Mouse (Mus musculus): ENCODE results near the gene Snx5. TPM values are rescaled to one million over a fixed set of nuclear protein-coding genes. Genes with fewer than 3 reads are reported as not detected.

Snx5 gene
- total and polyA plus RNA-seq, 2 experiments: 17.2 to 60.3 TPM

DNA sequence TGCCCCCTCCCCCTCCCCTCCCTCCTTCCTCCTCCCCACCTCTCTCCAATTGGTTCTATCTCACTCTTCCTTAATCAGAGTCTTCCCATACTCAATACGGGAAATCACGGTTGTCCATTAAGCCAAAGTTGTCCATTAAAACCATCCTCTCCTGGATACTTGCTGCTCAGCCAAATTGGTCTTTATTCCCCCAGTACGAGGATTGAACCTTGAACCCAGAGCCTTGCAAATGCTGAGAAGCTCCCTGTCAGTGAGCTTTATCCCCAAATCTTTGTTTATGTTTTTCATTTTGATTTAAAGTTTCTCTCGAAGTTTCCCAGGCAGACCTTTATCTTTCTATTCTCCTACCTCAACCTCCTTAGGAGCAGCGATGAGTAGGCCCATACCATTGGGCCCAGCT lies 67.7 kb downstream of the Snx5 start:
- Histone ChIP-seq H3K4me1 (ENCODE audit: control insufficient read depth, insufficient read depth, low read length) (peaks cover 8% of the 10 kb centered on the region), H3K79me2 (ENCODE audit: control insufficient read depth, insufficient read depth, low read length) (no peaks in the 10 kb centered on the region), H3K9ac (ENCODE audit: low read depth, low read length) (no peak overlapping the region), H3K27ac (replicated peaks; ENCODE audit: insufficient read depth, low read depth, low read length) (no peak overlapping the region), H3K27me3 (ENCODE audit: control insufficient read depth, insufficient read depth, low read length) (no peaks in the 10 kb centered on the region), H3K36me3 (ENCODE audit: control insufficient read depth, insufficient read depth, low read length) (no peaks in the 10 kb centered on the region), H3K4me3 (ENCODE audit: insufficient read depth, low read depth, low read length) (no peak overlapping the region)
- TF ChIP-seq POLR2A (IDR thresholded peaks at IDR 0.05; ENCODE audit: extremely low read depth, insufficient read depth, low read length): no peak
- no peak for TF ChIP-seq CTCF (IDR thresholded peaks at IDR 0.05; ENCODE audit: low read depth, low read length)
- WGBS: 87% methylated on average over 5 of the region's 5 CpGs
- DNase-seq (ENCODE audit: extremely low read depth, low read depth, low spot score): no peak

DNA sequence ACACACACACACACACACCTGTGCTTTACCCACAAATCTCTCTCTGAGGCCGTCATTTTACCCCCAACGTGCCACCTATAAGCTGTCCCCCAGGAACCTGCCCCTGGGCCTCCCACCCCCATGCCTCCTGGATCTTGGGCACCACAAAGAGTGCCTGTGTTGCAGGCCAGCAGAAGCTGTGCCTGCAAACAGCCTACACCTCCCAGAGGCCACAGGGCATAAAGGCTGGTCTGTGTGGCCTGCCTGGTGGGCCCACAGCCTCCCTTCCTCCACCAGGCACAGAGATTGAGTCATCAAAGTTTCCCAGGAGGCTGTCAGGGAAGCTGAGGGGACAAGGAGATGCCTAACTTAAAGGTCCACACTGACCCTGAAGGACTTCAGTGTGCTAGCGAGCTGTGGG lies 68.1 kb downstream of the Snx5 start:
- Histone ChIP-seq H3K79me2 (ENCODE audit: control insufficient read depth, insufficient read depth, low read length) (no peaks in the 10 kb centered on the region), H3K9ac (ENCODE audit: low read depth, low read length) (no peak overlapping the region), H3K4me1 (ENCODE audit: control insufficient read depth, insufficient read depth, low read length) (peaks cover 10% of the 10 kb centered on the region), H3K4me3 (ENCODE audit: insufficient read depth, low read depth, low read length) (no peak overlapping the region), H3K27me3 (ENCODE audit: control insufficient read depth, insufficient read depth, low read length) (no peaks in the 10 kb centered on the region), H3K27ac (replicated peaks; ENCODE audit: insufficient read depth, low read depth, low read length) (no peak overlapping the region), H3K36me3 (ENCODE audit: control insufficient read depth, insufficient read depth, low read length) (no peaks in the 10 kb centered on the region)
- no peak for TF ChIP-seq POLR2A (IDR thresholded peaks at IDR 0.05; ENCODE audit: extremely low read depth, insufficient read depth, low read length)
- TF ChIP-seq CTCF (IDR thresholded peaks at IDR 0.05; ENCODE audit: low read depth, low read length): no peak
- no peak for DNase-seq (ENCODE audit: extremely low read depth, low read depth, low spot score)
- 100% methylated on average over 3 of the region's 3 CpGs for WGBS

DNA sequence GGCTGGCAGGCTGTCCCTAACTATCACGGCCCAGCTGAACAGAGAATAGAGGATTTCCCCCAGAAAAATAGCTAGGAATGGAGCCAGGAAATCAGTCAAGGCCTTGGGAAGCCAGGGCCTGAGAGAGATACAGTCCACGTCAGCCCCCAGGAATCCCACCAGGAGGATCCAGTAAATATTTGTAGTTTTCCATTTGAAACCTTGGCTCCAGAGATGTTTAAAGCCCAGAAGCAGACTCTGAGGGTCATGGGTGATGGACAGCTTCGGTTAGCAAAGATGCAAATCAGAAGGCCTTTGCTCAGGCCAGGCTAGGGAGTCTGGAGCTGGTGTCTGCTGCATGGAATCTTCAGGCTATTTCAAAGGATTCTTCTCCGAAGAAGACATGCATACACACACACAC lies 68.6 kb downstream of the Snx5 start:
- no peak overlapping the region for H3K9ac ChIP-seq (ENCODE audit: low read depth, low read length)
- no peak overlapping the region for H3K4me3 ChIP-seq (ENCODE audit: insufficient read depth, low read depth, low read length)
- no peaks in the 10 kb centered on the region for H3K79me2 ChIP-seq (ENCODE audit: control insufficient read depth, insufficient read depth, low read length)
- H3K4me1 ChIP-seq (ENCODE audit: control insufficient read depth, insufficient read depth, low read length): peaks cover 10% of the 10 kb centered on the region
- no peak overlapping the region for H3K27ac ChIP-seq (replicated peaks; ENCODE audit: insufficient read depth, low read depth, low read length)
- no peak for DNase-seq (ENCODE audit: extremely low read depth, low read depth, low spot score)
- H3K36me3 ChIP-seq (ENCODE audit: control insufficient read depth, insufficient read depth, low read length): no peaks in the 10 kb centered on the region
- 78% methylated on average over 4 of the region's 4 CpGs for WGBS
- TF ChIP-seq CTCF (IDR thresholded peaks at IDR 0.05; ENCODE audit: low read depth, low read length) (no peak), POLR2A (IDR thresholded peaks at IDR 0.05; ENCODE audit: extremely low read depth, insufficient read depth, low read length) (no peak)
- no peaks in the 10 kb centered on the region for H3K27me3 ChIP-seq (ENCODE audit: control insufficient read depth, insufficient read depth, low read length)

Other genes with a start within 250 kb of the Snx5 start
- not detected in 2 replicates for gene Banf2, start 237.8 kb downstream of the Snx5 start, total RNA-seq (2014; rRNA removed)
- gene Banf2, start 237.8 kb downstream of the Snx5 start, polyA plus RNA-seq (2012; rRNA removed): not detected in 2 replicates
- 6.8 and 7.2 TPM in 2 replicates for gene Mgme1, start 243 bp downstream of the Snx5 start, total RNA-seq (2014; rRNA removed)
- gene Mgme1, start 243 bp downstream of the Snx5 start, polyA plus RNA-seq (2012; rRNA removed): 3.0 and 3.5 TPM in 2 replicates
- 0.18 TPM in 1 of 2 replicates, not detected in the other for gene Ovol2, start 61.2 kb upstream of the Snx5 start, total RNA-seq (2014; rRNA removed)
- not detected in 2 replicates for gene Ovol2, start 61.2 kb upstream of the Snx5 start, polyA plus RNA-seq (2012; rRNA removed)
- 10.2 and 16.4 TPM in 2 replicates for gene Kat14, start 98.1 kb upstream of the Snx5 start, total RNA-seq (2014; rRNA removed)
- 15.8 TPM in 2 replicates for gene Kat14, start 98.1 kb upstream of the Snx5 start, polyA plus RNA-seq (2012; rRNA removed)
- not detected in 2 replicates for gene Pet117, start 98.1 kb upstream of the Snx5 start, total RNA-seq (2014; rRNA removed)
- gene Pet117, start 98.1 kb upstream of the Snx5 start, polyA plus RNA-seq (2012; rRNA removed): not detected in 2 replicates

All from liver, adult 2 months (tissue).